Mouse (Mus musculus) CH12.LX (cell line): ENCODE results near the gene Olfr1413. TPM values are rescaled to one million over a fixed set of nuclear protein-coding genes. Genes with fewer than 3 reads are reported as not detected.

ENCODE experiments used
- DNase-seq: peaks from one replicate; pipeline ENCODE4 v3.0.0-alpha.2; 2013; ENCODE audit errors: extremely low read depth
- H3K27ac ChIP-seq: 2 replicates; pipeline ENCODE4 v1.5.1; 2012; ENCODE audit warnings: low read depth, mild to moderate bottlenecking, control low read depth, moderate library complexity; ENCODE audit not compliant: insufficient read depth
- H3K27me3 ChIP-seq: replicated peaks from 2 replicates; pipeline ENCODE3; 2012; ENCODE audit warnings: inconsistent platforms
- H3K36me3 ChIP-seq, 2 experiments: replicated peaks in 1 of 2; 2 replicates each; pipeline versions ENCODE3 to v1.6.1; 2012; ENCODE audit warnings: inconsistent platforms in 1 of 2, low read length in 1 of 2, mild to moderate bottlenecking in 1 of 2, mixed read lengths in 1 of 2, moderate library complexity in 1 of 2; ENCODE audit not compliant: control insufficient read depth in 1 of 2, insufficient read depth in 1 of 2
- H3K4me1 ChIP-seq, 2 experiments: 2 replicates each; pipeline ENCODE4 v1.6.1; 2012; ENCODE audit warnings: inconsistent platforms in 1 of 2, moderate library complexity in 1 of 2; ENCODE audit not compliant: insufficient read depth in 2 of 2, control insufficient read depth in 1 of 2
- H3K4me2 ChIP-seq: 2 replicates; pipeline ENCODE4 v1.6.1; 2012; ENCODE audit warnings: low read depth, mild to moderate bottlenecking, control low read depth; ENCODE audit not compliant: poor library complexity, insufficient read depth, severe bottlenecking
- H3K4me3 ChIP-seq, 3 experiments: fragments of 150-350 bp in 1 of 3; sonication (generic) in 1 of 3; replicated peaks in 1 of 3; 2 replicates each; pipeline versions ENCODE3 to v1.5.1; 2011 to 2012; ENCODE audit warnings: low read depth in 2 of 3, low read length in 2 of 3, mild to moderate bottlenecking in 2 of 3, moderate library complexity in 2 of 3, control low read depth in 1 of 3, improper control_type of control experiment in 1 of 3, inconsistent platforms in 1 of 3, mixed read lengths in 1 of 3; ENCODE audit not compliant: poor library complexity in 1 of 3
- H3K79me2 ChIP-seq: replicated peaks from 2 replicates; pipeline ENCODE4 v1.6.1; 2012; ENCODE audit warnings: mild to moderate bottlenecking, moderate library complexity; ENCODE audit not compliant: control insufficient read depth, poor library complexity, insufficient read depth, severe bottlenecking; ENCODE audit errors: extremely low read depth
- H3K9ac ChIP-seq: 2 replicates; pipeline ENCODE4 v1.6.1; 2012; ENCODE audit warnings: low read depth, mild to moderate bottlenecking, control low read depth, moderate library complexity; ENCODE audit not compliant: insufficient read depth
- H3K9me3 ChIP-seq: replicated peaks from 2 replicates; pipeline ENCODE3; 2012; ENCODE audit warnings: low read length, inconsistent platforms, mixed read lengths
- CHD2 ChIP-seq: IDR thresholded peaks from 2 replicates; pipeline ENCODE4 v1.6.1; 2011; ENCODE audit warnings: low read length, improper control_type of control experiment
- CTCF ChIP-seq, 2 experiments: IDR thresholded peaks in 1 of 2; conservative IDR thresholded peaks in 1 of 2; 2 replicates each; pipeline ENCODE4 v1.5.1; 2011 to 2012; ENCODE audit warnings: low read depth in 2 of 2, low read length in 2 of 2, improper control_type of control experiment in 1 of 2, inconsistent platforms in 1 of 2, mild to moderate bottlenecking in 1 of 2, moderate library complexity in 1 of 2
- HCFC1 ChIP-seq: IDR thresholded peaks from 2 replicates; pipeline ENCODE4 v1.6.1; 2012; ENCODE audit warnings: low read depth, mild to moderate bottlenecking, inconsistent platforms, low read length, improper control_type of control experiment
- IRF4 ChIP-seq: IDR thresholded peaks from 2 replicates; pipeline ENCODE4 v1.6.1; 2014; ENCODE audit warnings: low read depth, mild to moderate bottlenecking, inconsistent platforms, low read length, improper control_type of control experiment
- MAFK ChIP-seq: IDR thresholded peaks from 2 replicates; pipeline ENCODE4 v1.6.1; 2011; ENCODE audit warnings: low read length, improper control_type of control experiment; ENCODE audit not compliant: insufficient replicate concordance
- MAX ChIP-seq: IDR thresholded peaks from 2 replicates; pipeline ENCODE4 v1.6.1; 2011; ENCODE audit warnings: low read length, improper control_type of control experiment
- NRF1 ChIP-seq: IDR thresholded peaks from 2 replicates; pipeline ENCODE4 v1.6.1; 2014; ENCODE audit warnings: low read depth, mild to moderate bottlenecking, inconsistent platforms, low read length, improper control_type of control experiment, moderate library complexity
- POLR2A ChIP-seq: IDR thresholded peaks from 2 replicates; pipeline ENCODE4 v1.6.1; 2011; ENCODE audit warnings: low read depth, mild to moderate bottlenecking, improper control_type of control experiment, low read length
- POLR2AphosphoS2 ChIP-seq: IDR thresholded peaks from 2 replicates; pipeline ENCODE4 v1.6.1; 2011; ENCODE audit warnings: low read depth, low read length, improper control_type of control experiment
- RAD21 ChIP-seq: IDR thresholded peaks from 2 replicates; pipeline ENCODE4 v1.6.1; 2011; ENCODE audit warnings: low read depth, mild to moderate bottlenecking, low read length, improper control_type of control experiment, moderate library complexity
- SIN3A ChIP-seq: IDR thresholded peaks from 2 replicates; pipeline ENCODE4 v1.6.1; 2012; ENCODE audit warnings: low read length, improper control_type of control experiment, inconsistent platforms
- SMC3 ChIP-seq: IDR thresholded peaks from 2 replicates; pipeline ENCODE4 v1.6.1; 2011; ENCODE audit warnings: low read depth, low read length, improper control_type of control experiment
- TBP ChIP-seq: conservative IDR thresholded peaks from 2 replicates; pipeline ENCODE4 v1.6.1; 2011; ENCODE audit warnings: low read depth, low read length, improper control_type of control experiment
- TCF12 ChIP-seq: IDR thresholded peaks from 2 replicates; pipeline ENCODE4 v1.6.1; 2014; ENCODE audit warnings: low read depth, mild to moderate bottlenecking, inconsistent platforms, low read length, improper control_type of control experiment
- ZC3H11A ChIP-seq: IDR thresholded peaks from 2 replicates; pipeline ENCODE4 v1.6.1; 2012; ENCODE audit warnings: low read depth, mild to moderate bottlenecking, inconsistent platforms, low read length, improper control_type of control experiment
- ZNF384 ChIP-seq: IDR thresholded peaks from 2 replicates; pipeline ENCODE4 v1.6.1; 2012; ENCODE audit warnings: low read depth, low read length, improper control_type of control experiment, inconsistent platforms
- dilution Hi-C: fragments of 300-500 bp; cut with MboI; formaldehyde crosslinking; loops from 2 replicates; pipeline ENCODE4 v1.14.3; 2020; ENCODE audit warnings: low sequenced_read_pairs; ENCODE audit not compliant: extremely low pct_unique_long_range_greater_than_20kb, extremely low pct_ligation_motif_present
- in situ Hi-C: fragments of 300-500 bp; cut with MboI; formaldehyde crosslinking; loops from 3 replicates; pipeline ENCODE4 v1.14.3; 2019; ENCODE audit warnings: low sequenced_read_pairs, low pct_ligation_motif_present, low pct_unique_long_range_greater_than_20kb, mixed read lengths
- polyA plus RNA-seq: library from polyadenylated mRNA; unstranded; fragments of >175 nt; gene quantifications from 2 replicates; pipeline ENCODE4 v1.2.1, GENCODE M21; 2012; ENCODE audit warnings: low read depth; ENCODE audit not compliant: insufficient read length
- total RNA-seq, 2 experiments: library from RNA; depleted of rRNA; stranded (reverse); fragments of 300-350 nt in 1 of 2; fragments of >200 nt in 1 of 2; gene quantifications; 2 replicates each; pipeline ENCODE4 v1.2.3; 2012 to 2014

Olfr1413 gene
- total and polyA plus RNA-seq, 3 experiments, result not detected

DNA sequence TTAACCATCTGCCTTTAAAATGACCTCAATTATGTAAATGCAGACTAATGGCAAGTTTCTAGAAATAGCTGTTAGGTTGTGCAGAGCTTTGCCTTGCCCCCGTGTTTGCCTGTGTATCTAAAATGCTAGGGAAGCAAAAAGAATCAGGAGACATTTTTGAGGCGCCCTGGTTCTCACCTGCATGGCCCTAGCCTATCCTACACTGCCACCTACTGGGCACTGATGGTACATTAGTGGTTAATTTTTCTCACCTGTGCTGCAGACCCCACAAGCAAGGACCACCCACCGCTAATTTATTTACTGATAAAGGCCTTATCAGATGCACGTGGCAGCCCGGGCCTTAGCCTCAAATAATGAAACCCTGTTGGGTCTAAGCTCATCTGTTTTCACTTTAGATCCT lies 39.9 kb downstream of the Olfr1413 start:
- H3K4me2 ChIP-seq, result no peak overlapping the region
- H3K9ac ChIP-seq, result no peak overlapping the region
- in situ Hi-C loops (loop anchor here (5.0 kb wide), 1 partner anchor 94 kb away; the partner anchor contains the start of gene Olfr1414), dilution Hi-C loops (no loop called here)
- H3K4me3 ChIP-seq, result no peak overlapping the region
- H3K9me3 ChIP-seq, result peaks cover 6% of the 10 kb centered on the region
- peaks cover 69% of the 10 kb centered on the region for H3K27me3 ChIP-seq
- no peaks in the 10 kb centered on the region for H3K36me3 ChIP-seq
- no peak for TF ChIP-seq POLR2A
- TF ChIP-seq MAFK, result 0 out of 2 replicates have a peak, but pooled peaks have one; percentile 27
- peak; percentile 78 for TF ChIP-seq SMC3
- TF ChIP-seq IRF4, result peak; percentile 26; the same call in 1 of the 2 replicates
- TF ChIP-seq ZNF384, result peak; percentile 76
- TF ChIP-seq RAD21, result peak; percentile 94
- no peak for TF ChIP-seq TCF12
- no peak for TF ChIP-seq TBP
- peak; percentile 82 to 90 for TF ChIP-seq CTCF (conservative IDR thresholded peaks at IDR 0.05 in 1 of 2, IDR thresholded peaks at IDR 0.05 in 1 of 2; ENCODE audit: low read depth in 2 of 2, low read length in 2 of 2)
- TF ChIP-seq ZC3H11A, result peak; percentile 46; the same call in 1 of the 2 replicates
- no peaks in the 10 kb centered on the region for H3K79me2 ChIP-seq
- DNase-seq, result peak; percentile 52
- peaks cover 0 to 2% of the 10 kb centered on the region in 2 experiments; a peak in 1 of 4 replicates for H3K4me1 ChIP-seq
- H3K27ac ChIP-seq, result no peak overlapping the region

GRCm38 (mm10) chr1:92613175-92613574 lies 42.1 kb downstream of the Olfr1413 start:
- Histone ChIP-seq H3K27ac (no peak overlapping the region), H3K9ac (no peak overlapping the region), H3K4me1 (no peaks in the 10 kb centered on the region), H3K4me3 (no peak overlapping the region), H3K9me3 (peaks cover 6% of the 10 kb centered on the region), H3K27me3 (peaks cover 67% of the 10 kb centered on the region), H3K36me3 (no peaks in the 10 kb centered on the region), H3K79me2 (no peaks in the 10 kb centered on the region), H3K4me2 (0 out of 2 replicates have a peak overlapping the region, but pooled peaks have one; percentile 18)
- TF ChIP-seq MAX (no peak), TCF12 (no peak), NRF1 (no peak), SIN3A (no peak), CHD2 (no peak), POLR2AphosphoS2 (no peak), HCFC1 (no peak)
- in situ Hi-C loops, result loop anchor here (5.0 kb wide), 1 partner anchor 96 kb away; the partner anchor contains the start of gene Olfr1414
- DNase-seq, result no peak
- dilution Hi-C loops, result no loop called here
